Mouse (Mus musculus) ES-Bruce4 (cell line): ENCODE data around the gene Prr12.

ENCODE experiments used
- CTCF ChIP-seq: IDR thresholded peaks from one replicate; pipeline ENCODE4 v1.8.1; 2011; ENCODE audit warnings: low read depth, low read length
- POLR2A ChIP-seq: IDR thresholded peaks from one replicate; pipeline ENCODE4 v1.8.1; 2011; ENCODE audit warnings: low read length; ENCODE audit not compliant: insufficient read depth

GRCm38 (mm10) chr7:45013366-45014095 lies 39.1 kb downstream of the Prr12 start:
- TF ChIP-seq CTCF = no peak
- no peak for TF ChIP-seq POLR2A
